Mouse (Mus musculus): Measurements from ENCODE around the gene Dnal4. TPM values are rescaled to one million over a fixed set of nuclear protein-coding genes. Genes with fewer than 3 reads are reported as not detected.

The Dnal4 gene
- polyA plus RNA-seq, 1 experiment from 2014 or later: 101 TPM

- Histone ChIP-seq H3K4me2 (ENCODE audit: low read length) (peak overlapping the region; percentile 23; the same call in 1 of the 2 replicates), H3K4me1 (ENCODE audit: control insufficient read depth, insufficient read depth, low read length) (peaks cover 26% of the 10 kb centered on the region), H3K9me3 (replicated peaks; ENCODE audit: control insufficient read depth, low read length) (no peaks in the 10 kb centered on the region), H3K27ac (ENCODE audit: low read depth, low read length) (peak overlapping the region; percentile 55; the same call in 1 of the 2 replicates), H3K27me3 (replicated peaks; ENCODE audit: control insufficient read depth, insufficient read depth, low read length) (no peaks in the 10 kb centered on the region), H3K4me3 (ENCODE audit: low read depth, low read length) (no peak overlapping the region), H3K9ac (ENCODE audit: low read length) (peak overlapping the region; percentile 41; the same call in 1 of the 2 replicates), H3K36me3 (ENCODE audit: control insufficient read depth, insufficient read depth, low read length) (no peaks in the 10 kb centered on the region)
- ATAC-seq (no peak), DNase-seq (ENCODE audit: low spot score) (peak; percentile 53)
- 62% methylated on average over 21 of the region's 21 CpGs for WGBS
Measured at GRCm38 (mm10) chr15:79770629-79771240, 6.9 kb downstream of the Dnal4 start.

GRCm38 (mm10) chr15:79768302-79768701, 9.3 kb downstream of the Dnal4 start:
- H3K4me1 ChIP-seq (ENCODE audit: control insufficient read depth, insufficient read depth, low read length): peaks cover 15% of the 10 kb centered on the region
- no peak for ATAC-seq
- 50% methylated on average over 6 of the region's 6 CpGs for WGBS

GRCm38 (mm10) chr15:79767327-79767961, 10.2 kb downstream of the Dnal4 start:
- Histone ChIP-seq H3K9ac (ENCODE audit: low read length) (no peak overlapping the region), H3K4me3 (ENCODE audit: low read depth, low read length) (no peak overlapping the region), H3K36me3 (ENCODE audit: control insufficient read depth, insufficient read depth, low read length) (peaks cover 19% of the 10 kb centered on the region), H3K27me3 (replicated peaks; ENCODE audit: control insufficient read depth, insufficient read depth, low read length) (no peaks in the 10 kb centered on the region), H3K27ac (ENCODE audit: low read depth, low read length) (peak overlapping the region; percentile 15; the same call in 1 of the 2 replicates), H3K4me2 (ENCODE audit: low read length) (no peak overlapping the region), H3K4me1 (ENCODE audit: control insufficient read depth, insufficient read depth, low read length) (peaks cover 14% of the 10 kb centered on the region; the same call in 1 of the 2 replicates), H3K9me3 (replicated peaks; ENCODE audit: control insufficient read depth, low read length) (no peaks in the 10 kb centered on the region)
- ATAC-seq (no peak), DNase-seq (ENCODE audit: low spot score) (no peak)
- 88% methylated on average over 16 of the region's 16 CpGs for WGBS

More at GRCm38 (mm10) chr15:79768302-79768701, 9.3 kb downstream of the Dnal4 start:
- Histone ChIP-seq H3K9me3 (replicated peaks; ENCODE audit: control insufficient read depth, low read length) (no peaks in the 10 kb centered on the region), H3K27ac (ENCODE audit: low read depth, low read length) (no peak overlapping the region), H3K4me2 (ENCODE audit: low read length) (no peak overlapping the region), H3K27me3 (replicated peaks; ENCODE audit: control insufficient read depth, insufficient read depth, low read length) (no peaks in the 10 kb centered on the region), H3K9ac (ENCODE audit: low read length) (peak overlapping the region; percentile 25; the same call in 1 of the 2 replicates), H3K4me3 (ENCODE audit: low read depth, low read length) (no peak overlapping the region), H3K36me3 (ENCODE audit: control insufficient read depth, insufficient read depth, low read length) (peaks cover 11% of the 10 kb centered on the region; the same call in 1 of the 2 replicates)
- no peak for DNase-seq (ENCODE audit: low spot score)

GRCm38 (mm10) chr15:79766586-79767071, 11.0 kb downstream of the Dnal4 start:
- Histone ChIP-seq H3K9me3 (replicated peaks; ENCODE audit: control insufficient read depth, low read length) (no peaks in the 10 kb centered on the region), H3K9ac (ENCODE audit: low read length) (no peak overlapping the region), H3K27me3 (replicated peaks; ENCODE audit: control insufficient read depth, insufficient read depth, low read length) (no peaks in the 10 kb centered on the region), H3K4me2 (ENCODE audit: low read length) (no peak overlapping the region), H3K4me1 (ENCODE audit: control insufficient read depth, insufficient read depth, low read length) (peaks cover 14% of the 10 kb centered on the region; the same call in 1 of the 2 replicates), H3K36me3 (ENCODE audit: control insufficient read depth, insufficient read depth, low read length) (peaks cover 27% of the 10 kb centered on the region), H3K4me3 (ENCODE audit: low read depth, low read length) (no peak overlapping the region), H3K27ac (ENCODE audit: low read depth, low read length) (peak overlapping the region; percentile 15; the same call in 1 of the 2 replicates)
- 78% methylated on average over 10 of the region's 10 CpGs for WGBS
- DNase-seq (ENCODE audit: low spot score) (peak; percentile 68), ATAC-seq (peak; percentile 49; the same call in 1 of the 2 replicates)

GRCm38 (mm10) chr15:79766168-79766567, 11.5 kb downstream of the Dnal4 start:
- Histone ChIP-seq H3K27ac (ENCODE audit: low read depth, low read length) (peak overlapping the region; percentile 15; the same call in 1 of the 2 replicates), H3K4me1 (ENCODE audit: control insufficient read depth, insufficient read depth, low read length) (peaks cover 14% of the 10 kb centered on the region; the same call in 1 of the 2 replicates), H3K4me3 (ENCODE audit: low read depth, low read length) (no peak overlapping the region), H3K9me3 (replicated peaks; ENCODE audit: control insufficient read depth, low read length) (no peaks in the 10 kb centered on the region), H3K36me3 (ENCODE audit: control insufficient read depth, insufficient read depth, low read length) (peaks cover 29% of the 10 kb centered on the region), H3K27me3 (replicated peaks; ENCODE audit: control insufficient read depth, insufficient read depth, low read length) (no peaks in the 10 kb centered on the region), H3K4me2 (ENCODE audit: low read length) (no peak overlapping the region), H3K9ac (ENCODE audit: low read length) (no peak overlapping the region)
- 71% methylated on average over 9 of the region's 10 CpGs for WGBS
- ATAC-seq (no peak), DNase-seq (ENCODE audit: low spot score) (no peak)

DNA sequence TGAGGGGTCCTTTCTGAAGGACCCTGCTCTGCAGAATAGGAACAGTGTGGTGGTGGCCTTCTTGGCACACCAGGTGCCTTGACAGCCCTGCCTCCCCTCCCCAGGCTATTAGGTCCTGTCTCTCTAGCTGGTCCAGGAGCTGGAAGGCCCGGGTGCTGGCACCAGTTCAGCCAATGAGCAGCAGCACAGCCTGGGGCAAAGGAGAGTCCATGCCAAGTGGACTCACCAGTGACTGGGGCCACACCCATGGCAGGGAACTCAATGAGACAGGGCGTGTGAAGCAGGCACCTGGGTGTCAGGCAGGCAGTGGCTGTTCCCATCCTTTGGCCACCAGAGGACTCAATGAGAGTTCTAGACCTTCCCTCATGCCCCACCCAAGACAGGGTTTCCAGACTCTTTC, 12.3 kb downstream of the Dnal4 start:
- Histone ChIP-seq H3K9me3 (replicated peaks; ENCODE audit: control insufficient read depth, low read length) (no peaks in the 10 kb centered on the region), H3K4me3 (ENCODE audit: low read depth, low read length) (no peak overlapping the region), H3K36me3 (ENCODE audit: control insufficient read depth, insufficient read depth, low read length) (peaks cover 29% of the 10 kb centered on the region), H3K27me3 (replicated peaks; ENCODE audit: control insufficient read depth, insufficient read depth, low read length) (no peaks in the 10 kb centered on the region), H3K27ac (ENCODE audit: low read depth, low read length) (peak overlapping the region; percentile 16; the same call in 1 of the 2 replicates), H3K4me2 (ENCODE audit: low read length) (no peak overlapping the region), H3K9ac (ENCODE audit: low read length) (no peak overlapping the region), H3K4me1 (ENCODE audit: control insufficient read depth, insufficient read depth, low read length) (peaks cover 11% of the 10 kb centered on the region; the same call in 1 of the 2 replicates)
- no peak for DNase-seq (ENCODE audit: low spot score)
- WGBS: 72% methylated on average over 2 of the region's 2 CpGs
- 0 out of 2 replicates have a peak, but pooled peaks have one; percentile 14 for ATAC-seq

DNA sequence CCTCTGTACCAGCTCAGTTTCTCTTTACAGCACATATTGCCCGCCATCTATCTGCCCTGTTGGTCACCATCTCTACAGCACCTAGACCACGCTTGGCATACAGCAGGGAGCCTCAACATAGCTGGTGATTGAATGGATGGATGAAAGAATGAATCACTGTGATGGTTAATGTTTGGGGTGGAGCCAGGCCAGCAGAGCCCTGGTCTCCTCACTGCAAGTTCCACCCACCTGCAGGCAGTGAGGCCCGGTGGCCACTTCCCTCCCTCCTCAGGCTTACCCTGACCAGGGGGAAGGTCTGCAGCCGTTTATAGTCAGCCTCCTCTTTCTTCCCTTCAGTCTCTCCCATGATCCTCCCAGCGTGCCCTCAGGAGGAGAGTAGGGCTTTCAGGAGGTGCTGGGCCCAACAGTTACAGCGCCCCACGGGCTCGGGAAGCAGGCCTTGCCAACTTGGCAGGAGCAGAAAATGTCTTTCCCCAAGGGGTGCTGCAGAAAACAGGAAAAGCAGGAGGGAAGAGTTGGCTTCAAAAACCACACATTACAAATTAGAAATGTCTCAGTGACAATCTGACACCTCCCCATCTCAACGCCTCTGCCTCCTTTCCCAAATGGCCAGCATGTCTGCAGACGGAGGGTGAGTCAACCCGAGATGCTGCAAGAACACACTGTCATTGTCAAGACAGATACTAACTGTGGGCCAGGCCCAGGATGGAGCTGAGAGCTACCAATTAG, 12.9 kb downstream of the Dnal4 start:
- Histone ChIP-seq H3K27ac (ENCODE audit: low read depth, low read length) (0 out of 2 replicates have a peak overlapping the region, but pooled peaks have one; percentile 9), H3K9ac (ENCODE audit: low read length) (no peak overlapping the region), H3K27me3 (replicated peaks; ENCODE audit: control insufficient read depth, insufficient read depth, low read length) (no peaks in the 10 kb centered on the region), H3K4me2 (ENCODE audit: low read length) (no peak overlapping the region), H3K9me3 (replicated peaks; ENCODE audit: control insufficient read depth, low read length) (no peaks in the 10 kb centered on the region), H3K4me3 (ENCODE audit: low read depth, low read length) (no peak overlapping the region), H3K4me1 (ENCODE audit: control insufficient read depth, insufficient read depth, low read length) (peaks cover 11% of the 10 kb centered on the region; the same call in 1 of the 2 replicates), H3K36me3 (ENCODE audit: control insufficient read depth, insufficient read depth, low read length) (peaks cover 29% of the 10 kb centered on the region)
- 0 out of 2 replicates have a peak, but pooled peaks have one; percentile 24 for ATAC-seq
- DNase-seq (ENCODE audit: low spot score): no peak
- WGBS: 80% methylated on average over 11 of the region's 11 CpGs

DNA sequence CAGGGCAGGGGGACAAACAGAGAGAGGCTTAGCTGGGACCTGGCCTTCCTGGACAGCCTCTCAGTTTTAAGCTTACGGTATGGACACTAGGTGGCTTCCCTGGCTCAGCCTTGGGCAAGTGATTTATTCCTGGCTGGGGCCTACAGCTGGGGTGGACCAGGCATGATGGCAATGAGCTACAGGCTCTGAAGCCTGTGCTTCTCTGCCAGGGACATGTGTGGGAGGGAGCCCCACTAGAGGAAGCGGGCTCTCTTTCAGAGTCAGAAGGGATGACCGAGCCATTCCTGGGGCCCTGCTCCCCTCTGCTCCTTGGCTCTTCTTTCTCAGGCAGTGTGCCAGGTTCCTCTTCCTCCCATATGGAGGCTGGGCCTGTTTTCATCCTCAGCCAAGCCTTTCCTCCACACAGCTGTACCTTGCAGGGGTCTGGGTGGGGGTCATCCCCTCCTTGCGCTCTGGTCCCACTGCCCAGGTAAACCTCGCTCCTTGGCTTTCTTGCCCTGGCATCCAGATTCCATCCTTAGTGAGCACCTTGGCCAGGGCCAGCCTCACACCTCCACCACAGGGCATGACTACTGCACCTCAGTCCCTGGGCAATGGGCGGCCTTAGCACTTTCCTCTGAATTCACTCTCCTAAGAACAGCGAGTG, 13.9 kb downstream of the Dnal4 start:
- Histone ChIP-seq H3K4me2 (ENCODE audit: low read length) (no peak overlapping the region), H3K36me3 (ENCODE audit: control insufficient read depth, insufficient read depth, low read length) (peaks cover 29% of the 10 kb centered on the region), H3K27me3 (replicated peaks; ENCODE audit: control insufficient read depth, insufficient read depth, low read length) (no peaks in the 10 kb centered on the region), H3K9ac (ENCODE audit: low read length) (no peak overlapping the region), H3K9me3 (replicated peaks; ENCODE audit: control insufficient read depth, low read length) (no peaks in the 10 kb centered on the region), H3K27ac (ENCODE audit: low read depth, low read length) (no peak overlapping the region), H3K4me1 (ENCODE audit: control insufficient read depth, insufficient read depth, low read length) (peaks cover 11% of the 10 kb centered on the region; the same call in 1 of the 2 replicates), H3K4me3 (ENCODE audit: low read depth, low read length) (no peak overlapping the region)
- DNase-seq (ENCODE audit: low spot score): no peak
- ATAC-seq: no peak
- WGBS: 93% methylated on average over 7 of the region's 7 CpGs
